Mouse (Mus musculus): ENCODE data around the gene Dysf. TPM values are rescaled to one million over a fixed set of nuclear protein-coding genes. Genes with fewer than 3 reads are reported as not detected.

Dysf gene
- polyA plus RNA-seq, 1 experiment from 2014 or later = 1.5 TPM

DNA sequence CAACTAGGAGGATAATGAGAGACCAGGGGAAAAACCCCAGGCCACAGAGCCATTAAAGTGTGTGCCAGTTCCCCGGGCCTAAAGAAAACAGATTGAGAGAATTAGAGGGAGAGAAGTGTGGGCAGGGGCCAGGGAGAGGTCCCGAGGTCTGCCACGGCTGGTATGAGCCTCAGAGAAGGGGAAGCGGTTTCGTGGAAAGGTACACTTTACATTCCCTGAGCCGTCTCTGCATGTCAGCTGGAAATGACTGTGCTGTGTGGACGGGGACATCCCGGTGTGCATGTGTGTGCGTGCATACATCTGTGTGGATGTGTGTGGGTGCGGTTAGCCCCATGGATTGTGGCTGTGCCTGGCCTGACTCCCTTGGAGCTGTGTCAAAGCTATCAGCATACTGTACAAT, 76.4 kb downstream of the Dysf start:
- no peak overlapping the region for H3K4me3 ChIP-seq
- H3K4me2 ChIP-seq (replicated peaks) = no peak overlapping the region
- no peak for ATAC-seq (replicated peaks)
- H3K4me1 ChIP-seq = no peaks in the 10 kb centered on the region
- H3K9ac ChIP-seq (replicated peaks) = no peak overlapping the region
- no peaks in the 10 kb centered on the region for H3K27me3 ChIP-seq
- H3K9me3 ChIP-seq = 0 out of 2 replicates have a peak, but pooled peaks cover 1% of the 10 kb centered on the region
- WGBS = 78% methylated on average over 10 of the region's 10 CpGs
- no peak overlapping the region for H3K27ac ChIP-seq (replicated peaks)
- H3K36me3 ChIP-seq = no peaks in the 10 kb centered on the region

GRCm38 (mm10) chr6:84093473-84093872, 85.1 kb downstream of the Dysf start:
- Histone ChIP-seq H3K4me1 (no peaks in the 10 kb centered on the region), H3K4me2 (replicated peaks) (no peak overlapping the region), H3K27me3 (no peaks in the 10 kb centered on the region), H3K36me3 (no peaks in the 10 kb centered on the region), H3K4me3 (no peak overlapping the region), H3K9ac (replicated peaks) (no peak overlapping the region), H3K27ac (replicated peaks) (no peak overlapping the region), H3K9me3 (0 out of 2 replicates have a peak, but pooled peaks cover 3% of the 10 kb centered on the region)
- peak; percentile 79 for ATAC-seq (replicated peaks)
- WGBS = 25% methylated on average over 4 of the region's 4 CpGs

- H3K4me2 ChIP-seq (replicated peaks) = no peak overlapping the region
- 91% methylated on average over 9 of the region's 9 CpGs for whole genome bisulfite sequencing
- H3K27me3 ChIP-seq = no peaks in the 10 kb centered on the region
- H3K27ac ChIP-seq (replicated peaks) = no peak overlapping the region
- no peaks in the 10 kb centered on the region for H3K36me3 ChIP-seq
- H3K4me1 ChIP-seq = no peaks in the 10 kb centered on the region
- ATAC-seq (replicated peaks) = no peak
- no peak overlapping the region for H3K9ac ChIP-seq (replicated peaks)
- no peak overlapping the region for H3K4me3 ChIP-seq
- 0 out of 2 replicates have a peak, but pooled peaks cover 3% of the 10 kb centered on the region for H3K9me3 ChIP-seq
These were observed 86.1 kb downstream of the Dysf start for GRCm38 (mm10) chr6:84094536-84094935.

GRCm38 (mm10) chr6:84094998-84095397, 86.6 kb downstream of the Dysf start:
- Histone ChIP-seq H3K4me1 (no peaks in the 10 kb centered on the region), H3K27ac (replicated peaks) (no peak overlapping the region), H3K27me3 (no peaks in the 10 kb centered on the region), H3K4me3 (no peak overlapping the region), H3K9ac (replicated peaks) (no peak overlapping the region), H3K9me3 (no peaks in the 10 kb centered on the region), H3K4me2 (replicated peaks) (no peak overlapping the region), H3K36me3 (no peaks in the 10 kb centered on the region)
- 21% methylated on average over 7 of the region's 7 CpGs for WGBS
- peak; percentile 22 for ATAC-seq (replicated peaks)

- no peak overlapping the region for H3K4me2 ChIP-seq (replicated peaks)
- H3K4me3 ChIP-seq = no peak overlapping the region
- H3K9me3 ChIP-seq = no peaks in the 10 kb centered on the region
- peak; percentile 69 for ATAC-seq (replicated peaks)
- no peaks in the 10 kb centered on the region for H3K27me3 ChIP-seq
- H3K4me1 ChIP-seq = no peaks in the 10 kb centered on the region
- WGBS = 14% methylated on average over 7 of the region's 7 CpGs
- no peak overlapping the region for H3K9ac ChIP-seq (replicated peaks)
- no peaks in the 10 kb centered on the region for H3K36me3 ChIP-seq
- no peak overlapping the region for H3K27ac ChIP-seq (replicated peaks)
These were observed 87.5 kb downstream of the Dysf start for GRCm38 (mm10) chr6:84095882-84096281.

GRCm38 (mm10) chr6:84102002-84102401, 93.6 kb downstream of the Dysf start:
- H3K27me3 ChIP-seq = 0 out of 2 replicates have a peak, but pooled peaks cover 4% of the 10 kb centered on the region
- H3K4me3 ChIP-seq = no peak overlapping the region
- no peaks in the 10 kb centered on the region for H3K9me3 ChIP-seq
- no peak for ATAC-seq (replicated peaks)
- H3K36me3 ChIP-seq = no peaks in the 10 kb centered on the region
- H3K27ac ChIP-seq (replicated peaks) = no peak overlapping the region
- H3K4me1 ChIP-seq = peaks cover 13% of the 10 kb centered on the region
- 65% methylated on average over 15 of the region's 15 CpGs for WGBS
- no peak overlapping the region for H3K4me2 ChIP-seq (replicated peaks)
- no peak overlapping the region for H3K9ac ChIP-seq (replicated peaks)

- 0 out of 2 replicates have a peak, but pooled peaks cover 4% of the 10 kb centered on the region for H3K27me3 ChIP-seq
- H3K4me3 ChIP-seq = peak overlapping the region; percentile 43
- ATAC-seq (replicated peaks) = peak; percentile 84
- WGBS = 2% methylated on average over 40 of the region's 40 CpGs
- H3K9ac ChIP-seq (replicated peaks) = peak overlapping the region; percentile 39
- H3K9me3 ChIP-seq = no peaks in the 10 kb centered on the region
- peaks cover 13% of the 10 kb centered on the region for H3K4me1 ChIP-seq
- H3K4me2 ChIP-seq (replicated peaks) = peak overlapping the region; percentile 67
- peak overlapping the region; percentile 48 for H3K27ac ChIP-seq (replicated peaks)
- H3K36me3 ChIP-seq = no peaks in the 10 kb centered on the region
These were observed 97.0 kb downstream of the Dysf start for GRCm38 (mm10) chr6:84105148-84106022.

DNA sequence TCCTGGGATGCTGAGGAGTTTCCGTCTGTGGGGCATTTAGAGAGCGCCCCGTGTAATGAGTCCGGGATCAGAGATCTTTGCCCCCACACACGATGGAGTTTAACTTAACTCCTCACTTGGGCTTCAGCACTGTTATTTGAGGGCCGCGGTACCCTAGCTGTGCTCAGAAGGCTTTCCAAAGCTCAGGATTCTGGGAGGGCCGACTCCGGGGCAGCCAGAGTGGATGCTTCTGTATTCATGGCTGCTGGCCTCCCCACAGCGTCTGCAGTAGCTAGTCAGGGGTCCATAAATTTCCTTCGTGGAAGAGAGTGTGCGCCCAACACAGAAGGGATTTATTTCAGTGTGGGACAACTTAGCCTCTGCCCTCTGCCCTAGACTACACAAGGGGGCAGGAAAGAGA, 97.7 kb downstream of the Dysf start:
- Histone ChIP-seq H3K27ac (replicated peaks) (peak overlapping the region; percentile 45; the same call in 1 of the 2 replicates), H3K9ac (replicated peaks) (peak overlapping the region; percentile 39), H3K27me3 (0 out of 2 replicates have a peak, but pooled peaks cover 4% of the 10 kb centered on the region), H3K4me1 (peaks cover 13% of the 10 kb centered on the region), H3K9me3 (no peaks in the 10 kb centered on the region), H3K4me3 (peak overlapping the region; percentile 43), H3K36me3 (no peaks in the 10 kb centered on the region), H3K4me2 (replicated peaks) (peak overlapping the region; percentile 67)
- WGBS = 7% methylated on average over 12 of the region's 12 CpGs
- peak; percentile 42 for ATAC-seq (replicated peaks)

GRCm38 (mm10) chr6:84110377-84110776, 102.0 kb downstream of the Dysf start:
- H3K9ac ChIP-seq (replicated peaks) = no peak overlapping the region

DNA sequence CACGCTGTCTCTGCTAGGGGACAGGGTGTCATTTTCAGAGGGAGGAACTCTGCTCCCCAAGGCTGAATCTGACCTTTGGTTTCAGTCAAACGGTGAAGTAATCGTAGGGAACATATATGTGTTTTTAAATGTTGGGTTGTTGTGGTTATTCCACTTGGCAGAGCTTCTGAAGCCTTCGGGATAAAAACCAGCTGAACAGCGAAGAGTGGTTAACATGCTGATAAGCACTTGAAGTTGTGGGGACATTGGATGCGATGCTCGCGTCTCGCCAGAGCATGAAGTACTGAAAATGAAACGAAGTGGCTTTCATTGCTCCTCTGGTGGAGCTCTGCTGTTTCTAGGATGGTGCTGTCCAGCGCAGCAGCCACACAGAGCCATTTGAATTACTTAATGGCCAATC, 102.7 kb downstream of the Dysf start:
- ATAC-seq (replicated peaks) = no peak
- H3K4me3 ChIP-seq = no peak overlapping the region
- no peaks in the 10 kb centered on the region for H3K36me3 ChIP-seq
- H3K4me2 ChIP-seq (replicated peaks) = no peak overlapping the region
- H3K27ac ChIP-seq (replicated peaks) = no peak overlapping the region
- 89% methylated on average over 11 of the region's 11 CpGs for WGBS
- H3K9me3 ChIP-seq = no peaks in the 10 kb centered on the region
- 0 out of 2 replicates have a peak, but pooled peaks cover 4% of the 10 kb centered on the region for H3K27me3 ChIP-seq
- peaks cover 1% of the 10 kb centered on the region for H3K4me1 ChIP-seq
- H3K9ac ChIP-seq (replicated peaks) = no peak overlapping the region

More at GRCm38 (mm10) chr6:84110377-84110776, 102.0 kb downstream of the Dysf start:
- H3K4me2 ChIP-seq (replicated peaks) = no peak overlapping the region
- H3K4me3 ChIP-seq = no peak overlapping the region
- H3K9me3 ChIP-seq = no peaks in the 10 kb centered on the region
- no peak for ATAC-seq (replicated peaks)
- peaks cover 8% of the 10 kb centered on the region for H3K4me1 ChIP-seq
- no peaks in the 10 kb centered on the region for H3K36me3 ChIP-seq
- H3K27me3 ChIP-seq = 0 out of 2 replicates have a peak, but pooled peaks cover 4% of the 10 kb centered on the region
- 83% methylated on average over 6 of the region's 6 CpGs for WGBS
- H3K27ac ChIP-seq (replicated peaks) = no peak overlapping the region

DNA sequence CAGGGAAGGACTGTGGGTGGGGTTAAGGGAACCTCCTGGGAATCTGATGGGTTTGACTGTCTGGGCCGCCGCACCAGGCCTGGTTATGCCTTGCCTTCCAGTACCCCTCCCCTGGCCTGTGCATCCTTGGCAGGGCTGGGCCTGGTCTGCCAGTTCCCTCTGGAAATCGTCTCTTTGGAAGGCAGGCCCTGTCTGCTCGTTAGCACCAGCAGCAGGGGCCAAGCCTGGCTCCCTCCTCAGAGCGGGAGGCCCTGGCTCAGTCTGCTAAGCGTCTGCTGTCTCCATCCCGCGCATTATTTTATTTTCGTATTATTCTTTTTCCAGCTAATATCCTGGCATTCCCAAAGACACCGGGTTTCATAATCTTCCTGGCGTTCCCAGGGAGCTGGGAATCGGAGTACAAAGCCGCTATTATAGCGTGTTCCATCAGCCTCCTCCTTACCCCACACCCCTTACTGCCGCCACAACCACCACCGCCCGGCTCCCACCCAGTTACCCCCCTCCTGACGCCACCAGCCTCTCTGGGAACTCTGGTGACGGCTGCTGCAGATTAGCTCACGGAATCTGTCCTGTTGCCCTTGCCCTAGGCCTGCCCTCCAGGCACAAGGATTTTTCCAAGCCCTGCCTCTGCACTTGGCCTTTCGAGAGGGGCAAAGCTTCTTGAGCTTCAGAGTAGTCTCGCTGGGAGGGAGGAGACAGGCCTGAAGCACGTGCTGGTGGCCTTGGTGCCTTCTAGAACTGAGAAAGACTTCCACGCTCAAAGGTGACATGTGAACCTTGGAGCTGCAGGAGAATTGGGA, 111.5 kb downstream of the Dysf start:
- Histone ChIP-seq H3K9ac (replicated peaks) (no peak overlapping the region), H3K4me1 (peaks cover 2% of the 10 kb centered on the region; the same call in 1 of the 2 replicates), H3K27me3 (no peaks in the 10 kb centered on the region), H3K36me3 (no peaks in the 10 kb centered on the region), H3K4me2 (replicated peaks) (no peak overlapping the region), H3K4me3 (no peak overlapping the region), H3K9me3 (no peaks in the 10 kb centered on the region), H3K27ac (replicated peaks) (peak overlapping the region; percentile 76)
- WGBS = 48% methylated on average over 24 of the region's 24 CpGs
- ATAC-seq (replicated peaks) = peak; percentile 82

- Histone ChIP-seq H3K4me3 (no peak overlapping the region), H3K4me1 (peaks cover 2% of the 10 kb centered on the region; the same call in 1 of the 2 replicates), H3K36me3 (no peaks in the 10 kb centered on the region), H3K27ac (replicated peaks) (no peak overlapping the region), H3K27me3 (no peaks in the 10 kb centered on the region), H3K4me2 (replicated peaks) (no peak overlapping the region), H3K9me3 (no peaks in the 10 kb centered on the region), H3K9ac (replicated peaks) (no peak overlapping the region)
- no peak for ATAC-seq (replicated peaks)
- 86% methylated on average over 9 of the region's 9 CpGs for WGBS
These were observed 116.2 kb downstream of the Dysf start for GRCm38 (mm10) chr6:84124609-84125008.

Measured in forebrain, embryonic 15.5 days (tissue).